Mouse (Mus musculus) neural tube, embryonic 13.5 days (tissue): Measurements from ENCODE around the gene Rbl1. TPM values are rescaled to one million over a fixed set of nuclear protein-coding genes. Genes with fewer than 3 reads are reported as not detected.

Experiments used
- ATAC-seq: fragments of 200-750 bp; cut with Nextera tagmentation; 2 replicates; pipeline ENCODE4 v1.8.0; 2017; ENCODE audit warnings: low read depth, mild to moderate bottlenecking, moderate TSS enrichment, moderate library complexity
- H3K27ac ChIP-seq: fragments of 300-500 bp; sonication (generic); replicated peaks from 2 replicates; pipeline ENCODE4 v1.5.1; 2015; ENCODE audit warnings: moderate library complexity, mild to moderate bottlenecking, inconsistent platforms
- H3K27me3 ChIP-seq: fragments of 300-500 bp; sonication (generic); 2 replicates; pipeline ENCODE4 v1.6.1; 2015; ENCODE audit warnings: mild to moderate bottlenecking, inconsistent platforms
- H3K36me3 ChIP-seq: fragments of 300-500 bp; sonication (generic); 2 replicates; pipeline ENCODE4 v1.6.1; 2015; ENCODE audit warnings: mild to moderate bottlenecking, inconsistent platforms
- H3K4me1 ChIP-seq: fragments of 300-500 bp; sonication (generic); replicated peaks from 2 replicates; pipeline ENCODE4 v1.6.1; 2015; ENCODE audit warnings: inconsistent platforms
- H3K4me2 ChIP-seq: fragments of 300-500 bp; sonication (generic); 2 replicates; pipeline ENCODE4 v1.6.1; 2015; ENCODE audit warnings: inconsistent platforms, mild to moderate bottlenecking, moderate library complexity
- H3K4me3 ChIP-seq: fragments of 300-500 bp; sonication (generic); 2 replicates; pipeline ENCODE4 v1.5.1; 2015; ENCODE audit warnings: mild to moderate bottlenecking, inconsistent platforms
- H3K9ac ChIP-seq: fragments of 300-500 bp; sonication (generic); 2 replicates; pipeline ENCODE4 v1.6.1; 2015; ENCODE audit warnings: moderate library complexity, mild to moderate bottlenecking, inconsistent platforms
- H3K9me3 ChIP-seq: fragments of 300-500 bp; sonication (generic); 2 replicates; pipeline ENCODE4 v1.6.1; 2016; ENCODE audit warnings: inconsistent platforms
- WGBS: fragments of 180-500 bp; shearing (Covaris S2); methylation state at CpG from one replicate; pipeline ENCODE4 v1.1.7; 2015; 5-methylcytosine and 5-hydroxymethylcytosine counted together
- polyA plus RNA-seq: library from polyadenylated mRNA; unstranded; fragments of >200 nt; fragmentation: Nextera tagmentation; extraction: Ambion mirVana; gene quantifications from 2 replicates; pipeline ENCODE4 v1.2.1, GENCODE M21; 2015

Gene Rbl1
- polyA plus RNA-seq, 1 experiment from 2014 or later, result 6.5 TPM

DNA sequence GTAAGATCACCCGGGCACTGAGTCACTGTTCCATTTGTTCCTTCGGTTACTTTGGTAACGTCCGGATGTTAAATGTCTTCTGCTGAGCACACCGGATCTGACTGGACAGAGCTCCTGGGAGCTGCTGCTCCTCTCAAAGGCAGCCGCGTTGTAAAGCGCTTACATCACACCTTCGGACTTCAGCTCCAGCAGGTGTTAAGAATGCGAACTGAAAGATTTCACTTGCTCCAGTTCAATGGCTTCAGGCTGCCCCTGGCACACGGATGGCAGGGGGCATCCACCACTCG lies 104.1 kb downstream of the Rbl1 start:
- Histone ChIP-seq H3K9ac (no peak overlapping the region), H3K4me3 (no peak overlapping the region), H3K4me1 (no peaks in the 10 kb centered on the region), H3K36me3 (peaks cover 28% of the 10 kb centered on the region), H3K27ac (no peak overlapping the region), H3K4me2 (no peak overlapping the region), H3K9me3 (no peaks in the 10 kb centered on the region), H3K27me3 (no peaks in the 10 kb centered on the region)
- no peak for ATAC-seq
- 85% methylated on average over 12 of the region's 12 CpGs for WGBS

DNA sequence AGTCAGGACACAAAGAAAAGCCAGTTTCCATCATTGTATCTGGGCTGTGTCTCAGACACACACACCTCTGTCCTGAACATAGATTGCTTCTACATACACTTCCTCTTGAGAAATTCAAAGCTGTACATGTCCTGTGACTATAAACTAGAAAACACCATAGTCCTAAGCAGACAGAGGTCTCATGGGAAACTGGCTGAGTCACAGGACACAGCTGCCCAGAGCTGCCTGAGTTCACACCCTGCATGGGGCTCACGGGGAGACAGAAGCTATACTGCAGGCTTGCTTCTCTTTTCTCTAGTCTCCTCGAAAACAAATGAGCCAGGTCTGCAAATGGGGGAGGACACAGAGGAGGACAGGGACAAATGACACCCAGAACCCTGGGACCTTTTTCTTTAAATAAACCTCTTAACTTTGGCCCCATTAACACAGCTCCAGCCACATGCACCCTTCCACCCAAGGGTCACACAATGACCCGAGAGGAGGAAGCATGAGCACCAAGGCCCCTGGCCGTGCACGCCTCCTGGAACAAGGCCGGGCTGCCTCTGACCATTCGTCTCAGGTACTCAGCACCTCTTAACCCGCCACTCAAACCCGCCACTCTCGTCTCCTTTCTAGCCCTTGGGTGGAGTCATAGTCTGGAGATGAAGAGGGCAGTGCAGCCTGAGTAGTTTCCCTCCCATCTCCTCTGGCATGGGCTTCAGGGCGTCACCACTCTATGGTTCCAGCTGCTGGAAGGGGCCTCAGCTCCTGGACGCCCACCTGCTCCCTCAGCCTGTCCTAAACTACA lies 104.6 kb downstream of the Rbl1 start:
- Histone ChIP-seq H3K4me1 (no peaks in the 10 kb centered on the region), H3K27me3 (no peaks in the 10 kb centered on the region), H3K27ac (no peak overlapping the region), H3K4me2 (no peak overlapping the region), H3K9me3 (no peaks in the 10 kb centered on the region), H3K9ac (no peak overlapping the region), H3K36me3 (peaks cover 24% of the 10 kb centered on the region), H3K4me3 (no peak overlapping the region)
- WGBS, result 84% methylated on average over 12 of the region's 12 CpGs
- no peak for ATAC-seq

Other genes with a start within 250 kb of the Rbl1 start
- 85.3 and 88.0 TPM in 2 replicates for gene Ndrg3, start 212.5 kb downstream of the Rbl1 start, polyA plus RNA-seq
- gene Dsn1, start 197.4 kb downstream of the Rbl1 start, polyA plus RNA-seq, result 9.9 and 10.3 TPM in 2 replicates
- gene Soga1, start 125.3 kb downstream of the Rbl1 start, polyA plus RNA-seq, result 4.5 and 5.9 TPM in 2 replicates
- not detected in 2 replicates for gene Tldc2, start 117.5 kb downstream of the Rbl1 start, polyA plus RNA-seq
- gene Samhd1, start 69.3 kb downstream of the Rbl1 start, polyA plus RNA-seq, result 12.0 and 12.9 TPM in 2 replicates
- gene Rpn2, start 74.5 kb upstream of the Rbl1 start, polyA plus RNA-seq, result 214 and 222 TPM in 2 replicates
- gene Mroh8, start 75.0 kb upstream of the Rbl1 start, polyA plus RNA-seq, result 0.42 and 0.80 TPM in 2 replicates
- gene Ghrh, start 143.0 kb upstream of the Rbl1 start, polyA plus RNA-seq, result 0.57 and 0.68 TPM in 2 replicates
- gene Manbal, start 163.1 kb upstream of the Rbl1 start, polyA plus RNA-seq, result 77.6 and 89.9 TPM in 2 replicates
- 32.0 and 32.5 TPM in 2 replicates for gene Src, start 213.9 kb upstream of the Rbl1 start, polyA plus RNA-seq